ENCODE assay signal across 26 mouse cellular contexts in genomic region chr9:87200919-87201318, GRCm38 (mm10). TPM values are rescaled to one million over a fixed set of nuclear protein-coding genes. Genes with fewer than 3 reads are reported as not detected.
"Had no signal": no experiment of that assay in that cellular context is flagged by ENCODE, and none has a peak within 500 bp of the region (broad histone marks: within the 10 kb centered on the region; RNA-seq: fewer than 3 reads in every experiment).

No protein-coding gene starts in this region.

- H3K27me3 ChIP-seq: heart, embryonic 12.5 days; hindbrain, embryonic 12.5 days; intestine, embryonic 15.5 days; limb, embryonic 12.5 days had no signal

- H3K4me1 ChIP-seq: heart, embryonic 10.5 days; heart, embryonic 12.5 days; hindbrain, embryonic 10.5 days; hindbrain, embryonic 12.5 days; intestine, embryonic 15.5 days; limb, embryonic 10.5 days; limb, embryonic 12.5 days had no signal

- H3K36me3 ChIP-seq: intestine, embryonic 15.5 days had no signal

- H3K9ac ChIP-seq: heart, embryonic 12.5 days; hindbrain, embryonic 12.5 days; hindbrain, embryonic 14.5 days; intestine, embryonic 15.5 days; limb, embryonic 12.5 days had no signal

- H3K4me3 ChIP-seq: gastrocnemius, adult 2 months; heart, embryonic 10.5 days; heart, embryonic 12.5 days; hindbrain, embryonic 10.5 days; hindbrain, embryonic 12.5 days; intestine, embryonic 15.5 days; layer of hippocampus, adult 2 months; limb, embryonic 10.5 days; limb, embryonic 12.5 days had no signal

- H3K4me2 ChIP-seq: heart, embryonic 12.5 days; hindbrain, embryonic 12.5 days; hindbrain, embryonic 14.5 days; intestine, embryonic 15.5 days; limb, embryonic 12.5 days; liver, embryonic 11.5 days had no signal

- DNase-seq: gastrocnemius, adult 2 months; gastrocnemius, postnatal 10 days; gastrocnemius, postnatal 25 days; heart, adult 18-20 months; heart, postnatal 10 days; heart, postnatal 4 days; kidney, adult 18-20 months; kidney, adult 8-10 months; kidney, postnatal 10 days; kidney, postnatal 25 days; kidney, postnatal 4 days; liver had no signal

- H3K27ac ChIP-seq: gastrocnemius, adult 2 months; heart, embryonic 10.5 days; hindbrain, embryonic 10.5 days; hindbrain, embryonic 12.5 days; hindbrain, embryonic 14.5 days; intestine, embryonic 15.5 days; layer of hippocampus, adult 2 months; limb, embryonic 10.5 days; limb, embryonic 12.5 days had no signal

- ATAC-seq: hindbrain, embryonic 16.5 days; inflammation-experienced regulatory T-cells, adult 6 months; intestine, embryonic 15.5 days; intestine, postnatal 0 days had no signal

- H3K9me3 ChIP-seq: heart, embryonic 10.5 days; heart, embryonic 12.5 days; hindbrain, embryonic 10.5 days; hindbrain, embryonic 12.5 days; intestine, embryonic 15.5 days; limb, embryonic 10.5 days; limb, embryonic 12.5 days had no signal

RNA-seq across cellular contexts. Expression of gene Mrap2, which starts 56.8 kb away (rescaled TPM):
- polyA plus RNA-seq: heart, embryonic 10.5 days; heart, embryonic 12.5 days; hindbrain, embryonic 10.5 days; kidney, embryonic 14.5 days; liver, embryonic 11.5 days had no signal
